Mouse (Mus musculus) heart, postnatal 14 days (tissue): ENCODE data around the gene Kat7. TPM values are rescaled to one million over a fixed set of nuclear protein-coding genes. Genes with fewer than 3 reads are reported as not detected.

ENCODE experiments used
- DNase-seq, 2 experiments: peaks; one replicate each; pipeline ENCODE4 v3.0.0; 2021 to 2022
- intact Hi-C: fragments of 180-260 bp; cut with DNase I; formaldehyde crosslinking; loops from one replicate; pipeline ENCODE4 v1.15.1; 2025
- total RNA-seq, 2 experiments: library from RNA; stranded (reverse); gene quantifications; 2 replicates each; pipeline ENCODE4 v1.2.3; 2021

The Kat7 gene
- total RNA-seq, 2 experiments from 2014 or later: 30.6 to 32.2 TPM

GRCm38 (mm10) chr11:95250110-95250509 is 59.9 kb downstream of the Kat7 start:
- intact Hi-C loops: no loop called here
- no peak for DNase-seq

- intact Hi-C loops: no loop called here
Measured at GRCm38 (mm10) chr11:95247065-95247464, 63.0 kb downstream of the Kat7 start.

DNA sequence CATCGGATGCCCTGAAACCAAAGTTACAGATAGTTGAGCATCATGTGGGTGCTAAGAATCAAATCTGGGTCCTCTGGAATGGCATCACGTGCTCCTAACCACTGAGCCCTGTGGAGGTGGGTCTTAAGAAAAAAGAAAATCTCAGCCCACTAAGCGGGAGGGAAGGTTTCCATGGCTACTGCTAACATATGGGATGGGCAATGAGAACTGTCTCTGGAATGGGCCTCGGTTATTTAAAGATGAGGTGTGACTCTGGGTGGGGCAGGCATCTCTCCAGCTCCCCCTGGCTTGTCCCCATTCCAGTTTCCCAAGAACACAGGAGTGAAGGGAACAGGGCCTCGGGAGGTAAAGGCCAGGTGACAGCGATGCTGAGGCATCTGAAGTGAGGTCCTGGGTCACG is 64.6 kb downstream of the Kat7 start:
- no peak for DNase-seq
- intact Hi-C loops: no loop called here

More at GRCm38 (mm10) chr11:95247065-95247464, 63.0 kb downstream of the Kat7 start:
- no peak for DNase-seq

- intact Hi-C loops: no loop called here
Measured at GRCm38 (mm10) chr11:95242653-95243052, 67.4 kb downstream of the Kat7 start.

DNA sequence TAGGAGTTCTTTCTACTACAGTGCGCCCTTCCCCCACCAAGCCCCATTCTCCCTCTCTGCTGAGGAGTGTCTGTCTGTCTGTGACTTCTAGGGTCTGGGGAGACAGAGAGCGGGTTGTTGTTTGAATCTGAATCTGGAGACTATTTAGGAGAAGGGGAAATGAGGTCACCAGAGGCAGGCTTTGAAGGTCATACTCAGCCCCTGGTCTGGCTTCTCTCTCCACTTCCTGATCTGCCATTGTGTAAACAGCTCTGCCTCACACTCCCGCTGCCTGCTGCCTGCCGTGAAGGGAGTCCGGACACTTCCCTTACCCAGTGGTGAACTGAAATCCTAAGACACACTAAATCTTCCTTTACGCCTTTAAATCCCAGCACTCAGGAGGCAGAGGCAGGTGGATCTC is 71.6 kb downstream of the Kat7 start:
- intact Hi-C loops: no loop called here
- DNase-seq: no peak

More at GRCm38 (mm10) chr11:95242653-95243052, 67.4 kb downstream of the Kat7 start:
- no peak for DNase-seq

DNA sequence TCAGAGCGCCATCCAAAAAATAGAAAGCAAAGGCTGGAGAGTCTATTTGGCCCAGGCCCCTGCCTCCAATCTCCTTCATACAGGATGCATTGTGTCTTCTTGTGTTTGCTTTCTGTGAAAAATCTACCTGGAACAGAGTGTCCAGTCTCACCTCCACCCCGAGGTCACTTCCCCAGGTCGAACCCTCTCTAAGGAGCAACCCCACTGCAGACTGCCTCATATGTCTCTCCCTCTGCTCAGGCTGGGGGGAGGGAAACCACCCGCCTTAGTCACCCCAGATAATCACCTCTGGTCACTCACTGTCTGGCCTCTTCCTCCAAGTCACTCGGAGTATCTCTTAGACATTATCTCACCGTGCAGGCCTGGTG is 77.7 kb downstream of the Kat7 start:
- DNase-seq: no peak

DNA sequence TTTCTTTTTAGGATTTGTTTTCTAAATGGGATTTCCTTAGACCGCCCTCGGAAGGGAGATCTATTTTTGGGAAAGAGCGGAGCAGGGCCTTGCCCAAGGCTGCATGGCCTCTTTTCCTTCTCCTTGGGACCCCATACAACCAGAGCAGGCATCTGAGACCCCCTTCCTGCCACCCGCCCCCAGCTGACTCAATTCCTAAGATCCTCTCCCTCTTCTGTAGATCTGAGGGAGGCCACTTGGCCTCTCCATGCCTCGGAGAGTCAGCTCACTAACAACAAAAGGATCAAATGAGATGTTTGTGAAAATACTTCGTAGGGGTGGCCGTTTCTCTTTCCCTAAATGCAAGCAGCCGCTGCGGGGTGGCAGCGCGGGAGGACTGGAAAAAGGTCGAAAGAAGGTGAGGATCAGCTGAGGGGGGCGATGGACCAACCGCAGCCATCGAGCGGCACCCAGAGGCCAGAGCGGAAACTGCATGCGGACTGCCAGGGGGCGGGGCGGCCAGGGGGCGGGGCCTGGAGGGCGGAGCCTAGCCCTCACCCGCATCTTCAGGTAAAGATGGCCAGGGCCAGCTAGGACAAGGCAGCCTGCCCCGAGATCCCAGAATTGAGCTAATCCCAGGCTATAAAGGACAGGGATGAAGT is 78.2 kb downstream of the Kat7 start:
- intact Hi-C loops: loop anchor here (1.0 kb wide), 1 partner anchor 114 kb away; no protein-coding TSS in a partner anchor
- peak; percentile 77 to 84 for DNase-seq

More for the DNA sequence above, 77.7 kb downstream of the Kat7 start:
- intact Hi-C loops: loop anchor here (1.0 kb wide), 1 partner anchor 114 kb away; no protein-coding TSS in a partner anchor

GRCm38 (mm10) chr11:95227467-95227866 is 82.6 kb downstream of the Kat7 start:
- no peak for DNase-seq
- intact Hi-C loops: no loop called here

- intact Hi-C loops: no loop called here
- DNase-seq: no peak
Measured at GRCm38 (mm10) chr11:95225448-95225847, 84.6 kb downstream of the Kat7 start.

Other genes with a start within 250 kb of the Kat7 start
- 10 to 100 TPM; 13.5 to 15.6 TPM for gene Itga3, start 233.4 kb downstream of the Kat7 start, total RNA-seq
- gene Dlx3, start 190.1 kb downstream of the Kat7 start, total RNA-seq: not detected
- gene Dlx4, start 164.0 kb downstream of the Kat7 start, total RNA-seq: under 1 TPM in 1 of 2 experiments, not detected in 1; 0.17 TPM
- gene Tac4, start 48.7 kb downstream of the Kat7 start, total RNA-seq: not detected
- 10 to 100 TPM; 11.3 to 14.0 TPM for gene Fam117a, start 26.8 kb upstream of the Kat7 start, total RNA-seq
- gene Slc35b1, start 74.4 kb upstream of the Kat7 start, total RNA-seq: 10 to 100 TPM; 35.2 to 42.4 TPM
- gene Spop, start 103.8 kb upstream of the Kat7 start, total RNA-seq: 100 to 1,000 TPM; 169 to 171 TPM
- under 1 TPM; 0.37 to 0.93 TPM for gene Nxph3, start 204.3 kb upstream of the Kat7 start, total RNA-seq